7 mouse cellular contexts compared by ENCODE assay signal in genomic region chr13:63528164-63528675, GRCm38 (mm10). TPM values are rescaled to one million over a fixed set of nuclear protein-coding genes. Genes with fewer than 3 reads are reported as not detected.
DNase-seq lines count a peak whose midpoint lies in the region; ATAC-seq and TF ChIP-seq lines count a peak whose summit lies in the region.

No protein-coding gene starts in this region.

- no peak for TF ChIP-seq EP300 in stomach, postnatal 0 days (optimal IDR thresholded peaks at IDR 0.05)

- H3K9ac ChIP-seq in lung, embryonic 16.5 days (ENCODE audit: low read length), result no peak overlapping the region
- H3K9ac ChIP-seq in stomach, postnatal 0 days (ENCODE audit: low read length), result no peak overlapping the region

- no peaks in the 10 kb centered on the region for H3K9me3 ChIP-seq in lung, embryonic 16.5 days (ENCODE audit: control insufficient read depth, low read length)
- H3K9me3 ChIP-seq in stomach, postnatal 0 days (ENCODE audit: control insufficient read depth, low read length), result no peaks in the 10 kb centered on the region

- ATAC-seq in lung, embryonic 16.5 days (ENCODE audit: low read depth), result peak; percentile 26
- peak; percentile 96 for ATAC-seq in common myeloid progenitor, adult 5-6 weeks (replicated peaks; ENCODE audit: low read depth, poor library complexity, severe bottlenecking)
- ATAC-seq in hematopoietic stem cell, adult 5-6 weeks (replicated peaks in 1 of 2; ENCODE audit: insufficient read depth in 1 of 2, low FRiP score in 2 of 2, low TSS enrichment in 1 of 2, low read depth in 1 of 2, poor library complexity in 2 of 2, severe bottlenecking in 2 of 2), result peak; percentile 97
- peak; percentile 22; the same call in 1 of the 2 replicates for ATAC-seq in stomach, postnatal 0 days (ENCODE audit: low FRiP score, low TSS enrichment)

- TF ChIP-seq CTCF in stomach, postnatal 0 days (IDR thresholded peaks at IDR 0.05; ENCODE audit: low read depth), result no peak

- WGBS in lung, embryonic 16.5 days, result 26% methylated on average over 5 of the region's 5 CpGs
- WGBS in stomach, postnatal 0 days, result 20% methylated on average over 5 of the region's 5 CpGs

- no peak overlapping the region for H3K4me2 ChIP-seq in lung, embryonic 16.5 days (ENCODE audit: low read depth, low read length)
- no peak overlapping the region for H3K4me2 ChIP-seq in stomach, postnatal 0 days (replicated peaks; ENCODE audit: low read depth)

- H3K27ac ChIP-seq in lung, embryonic 16.5 days (ENCODE audit: low read length), result peak overlapping the region; percentile 65
- H3K27ac ChIP-seq in stomach, postnatal 0 days (replicated peaks), result peak overlapping the region; percentile 18; the same call in 1 of the 2 replicates

- no peaks in the 10 kb centered on the region for H3K27me3 ChIP-seq in lung, embryonic 16.5 days (ENCODE audit: control insufficient read depth, insufficient read depth, low read depth, low read length)
- no peaks in the 10 kb centered on the region for H3K27me3 ChIP-seq in stomach, postnatal 0 days (ENCODE audit: control insufficient read depth, insufficient read depth, low read length)

- no peak overlapping the region for H3K4me3 ChIP-seq in lung, embryonic 16.5 days (ENCODE audit: low read length)
- H3K4me3 ChIP-seq in stomach, postnatal 0 days (ENCODE audit: low read depth, low read length), result no peak overlapping the region

- DNase-seq in lung, postnatal 14 days, result no peak
- DNase-seq in mesoderm, embryonic 11.5 days (ENCODE audit: low read depth, low spot score), result peak; percentile 76
- no peak for DNase-seq in stomach, postnatal 0 days (ENCODE audit: low spot score)
- no peak for DNase-seq in urinary bladder, postnatal 4 days (ENCODE audit: low spot score in 2 of 2)

- H3K36me3 ChIP-seq in lung, embryonic 16.5 days (ENCODE audit: control insufficient read depth, insufficient read depth, low read length), result peaks cover 66% of the 10 kb centered on the region
- peaks cover 33% of the 10 kb centered on the region for H3K36me3 ChIP-seq in stomach, postnatal 0 days (ENCODE audit: control insufficient read depth, insufficient read depth, low read length)

- H3K4me1 ChIP-seq in lung, embryonic 16.5 days (replicated peaks; ENCODE audit: control insufficient read depth, insufficient read depth, low read length), result peaks cover 75% of the 10 kb centered on the region
- peaks cover 10% of the 10 kb centered on the region for H3K4me1 ChIP-seq in stomach, postnatal 0 days (replicated peaks; ENCODE audit: control insufficient read depth, insufficient read depth)

RNA-seq across cellular contexts. Expression of gene Fancc, which starts 31.1 kb away (rescaled TPM):
- 26.7 and 27.8 TPM in 2 replicates for polyA plus RNA-seq in lung, embryonic 16.5 days (2015; fragmentation: Nextera tagmentation; extraction: Ambion mirVana)
- 18.9 and 19.0 TPM in 2 replicates for total RNA-seq in common myeloid progenitor, adult 5-6 weeks (2017)
- total RNA-seq in hematopoietic stem cell, adult 5-6 weeks (2017), result 12.9 and 21.0 TPM in 2 replicates
- 9.3 TPM in 2 replicates for polyA plus RNA-seq in stomach, postnatal 0 days (2015; fragmentation: Nextera tagmentation; extraction: Ambion mirVana)

RNA-seq across cellular contexts. Expression of gene Ptch1, which starts 45.2 kb away (rescaled TPM):
- 33.4 and 34.2 TPM in 2 replicates for polyA plus RNA-seq in lung, embryonic 16.5 days (2015; fragmentation: Nextera tagmentation; extraction: Ambion mirVana)
- total RNA-seq in common myeloid progenitor, adult 5-6 weeks (2017), result 11.9 and 13.8 TPM in 2 replicates
- total RNA-seq in hematopoietic stem cell, adult 5-6 weeks (2017), result 10.2 and 13.2 TPM in 2 replicates
- 8.4 and 8.5 TPM in 2 replicates for polyA plus RNA-seq in stomach, postnatal 0 days (2015; fragmentation: Nextera tagmentation; extraction: Ambion mirVana)

Comparison
In these comparisons a context has a peak if more than half of its experiments do, and no peak if none do; other contexts are left out.
1. ATAC-seq: peak in every context shown above with its lines; median percentile 97 in hematopoietic stem cell, adult 5-6 weeks; 96 in common myeloid progenitor, adult 5-6 weeks; 26 in lung, embryonic 16.5 days; 22 in stomach, postnatal 0 days.